Mouse (Mus musculus) lung, postnatal 0 days (tissue): Measurements from ENCODE around the gene Aldh3a2. TPM values are rescaled to one million over a fixed set of nuclear protein-coding genes. Genes with fewer than 3 reads are reported as not detected.
"Not testable (repeated sequence)": the region's sequence is repeated elsewhere in the genome, so short reads cannot be mapped to it uniquely, and the experiment has no call there.

Experiments
- ATAC-seq: fragments of 200-750 bp; cut with Nextera tagmentation; 2 replicates; pipeline ENCODE4 v1.8.0; 2017; ENCODE audit warnings: moderate library complexity
- DNase-seq: peaks from one replicate; pipeline ENCODE4 v3.0.0-alpha.2; 2016; ENCODE audit warnings: low spot score
- H3K27ac ChIP-seq: fragments of 300-500 bp; sonication (generic); 2 replicates; pipeline ENCODE4 v1.5.1; 2014; ENCODE audit warnings: antibody characterized with exemption, mild to moderate bottlenecking, low read length, mixed read lengths
- H3K27me3 ChIP-seq: fragments of 300-500 bp; sonication (generic); replicated peaks from 2 replicates; pipeline ENCODE4 v1.6.1; 2014; ENCODE audit warnings: low read length, mixed read lengths; ENCODE audit not compliant: insufficient read depth
- H3K36me3 ChIP-seq: fragments of 300-500 bp; sonication (generic); 2 replicates; pipeline ENCODE4 v1.6.1; 2014; ENCODE audit warnings: low read length, mixed read lengths; ENCODE audit not compliant: insufficient read depth
- H3K4me1 ChIP-seq: fragments of 300-500 bp; sonication (generic); 2 replicates; pipeline ENCODE4 v1.6.1; 2014; ENCODE audit warnings: antibody characterized with exemption, low read depth, low read length, mixed read lengths; ENCODE audit not compliant: insufficient read depth
- H3K4me2 ChIP-seq: fragments of 300-500 bp; sonication (generic); replicated peaks from 2 replicates; pipeline ENCODE4 v1.6.1; 2014; ENCODE audit warnings: low read depth, mild to moderate bottlenecking, low read length, moderate library complexity, mixed read lengths
- H3K4me3 ChIP-seq: fragments of 300-500 bp; sonication (generic); 2 replicates; pipeline ENCODE4 v1.5.1; 2014; ENCODE audit warnings: low read depth, low read length
- H3K9ac ChIP-seq: fragments of 300-500 bp; sonication (generic); replicated peaks from 2 replicates; pipeline ENCODE4 v1.6.1; 2014; ENCODE audit warnings: low read depth, mild to moderate bottlenecking
- H3K9me3 ChIP-seq: fragments of 300-500 bp; sonication (generic); 2 replicates; pipeline ENCODE4 v1.6.1; 2016; ENCODE audit warnings: low read length, mixed read lengths
- CTCF ChIP-seq: IDR thresholded peaks from 2 replicates; pipeline ENCODE4 v1.5.1; 2016; ENCODE audit warnings: antibody characterized with exemption, mild to moderate bottlenecking
- EP300 ChIP-seq: IDR thresholded peaks from 2 replicates; pipeline ENCODE4 v1.6.1; 2016; ENCODE audit warnings: antibody characterized with exemption, mild to moderate bottlenecking, control low read depth
- WGBS: fragments of 180-500 bp; shearing (Covaris S2); extraction: QIAGEN DNeasy Blood & Tissue Kit; methylation state at CpG from one replicate; pipeline ENCODE4 v1.1.7; 2014; 5-methylcytosine and 5-hydroxymethylcytosine counted together
- polyA plus RNA-seq: library from polyadenylated mRNA; unstranded; fragments of >200 nt; fragmentation: Nextera tagmentation; extraction: Ambion mirVana; gene quantifications from 2 replicates; pipeline ENCODE4 v1.2.1, GENCODE M21; 2015

The Aldh3a2 gene
- polyA plus RNA-seq, 1 experiment from 2014 or later = 68.4 TPM

GRCm38 (mm10) chr11:61175778-61176177 is 91.5 kb downstream of the Aldh3a2 start:
- 71% methylated on average over 5 of the region's 5 CpGs for WGBS
- ATAC-seq = no peak
- Histone ChIP-seq H3K4me1 (no peaks in the 10 kb centered on the region), H3K9ac (no peak overlapping the region), H3K9me3 (no peaks in the 10 kb centered on the region), H3K27me3 (no peaks in the 10 kb centered on the region), H3K36me3 (no peaks in the 10 kb centered on the region), H3K4me2 (no peak overlapping the region), H3K27ac (no peak overlapping the region), H3K4me3 (no peak overlapping the region)
- no peak for DNase-seq
- TF ChIP-seq EP300 (no peak), CTCF (no peak)

DNA sequence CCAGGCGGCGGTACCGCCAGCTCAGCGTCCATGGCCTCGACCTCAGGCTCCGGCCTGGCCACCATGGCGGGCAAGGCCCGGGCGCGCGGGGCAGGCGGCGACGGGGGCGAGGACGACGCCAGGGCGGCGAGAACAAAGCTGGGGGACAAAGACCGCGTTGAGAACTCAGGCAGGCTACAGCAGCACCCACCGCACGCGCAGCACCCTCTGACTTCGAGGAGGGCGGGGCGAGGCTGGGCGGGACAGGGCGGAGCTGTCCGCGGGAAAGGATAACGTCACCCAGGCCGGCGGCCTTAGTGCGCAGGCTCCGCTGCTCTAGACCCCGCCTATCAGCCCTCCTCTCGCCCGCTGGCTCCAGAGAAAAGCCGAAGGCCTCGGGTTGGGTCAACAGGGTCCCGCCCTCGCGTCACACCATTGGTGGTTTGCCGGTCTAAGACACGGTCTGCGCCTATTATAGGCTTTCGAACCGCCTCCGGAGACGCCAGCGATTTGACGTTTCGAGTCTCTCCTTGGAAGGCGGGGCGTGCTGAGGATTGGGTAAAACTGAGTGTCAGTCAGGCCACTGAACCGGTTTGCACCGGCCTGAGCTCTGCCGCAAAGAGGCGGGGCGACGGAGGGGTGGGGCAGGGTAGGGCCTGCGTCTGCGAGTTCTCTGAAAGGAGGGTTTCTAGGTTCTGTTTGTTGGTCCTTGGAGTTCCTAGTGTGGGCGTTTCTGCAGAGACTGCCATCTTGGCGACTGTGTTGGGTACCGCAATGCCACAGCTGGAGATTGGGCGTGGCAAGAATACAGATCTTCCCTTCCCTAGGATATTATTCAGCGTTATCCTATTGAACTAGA is 92.2 kb downstream of the Aldh3a2 start, which contains the start of gene Usp22:
Usp22 (minus strand) TSS at position 235 of the 838 bp plus-strand sequence.
- H3K4me2 ChIP-seq = peak within 1 kb of the TSS; percentile 91
- peak within 1 kb of the TSS; percentile 97 for H3K4me3 ChIP-seq
- DNase-seq (peak; percentile 100), ATAC-seq (peak; percentile 98)
- H3K27ac ChIP-seq = peak within 1 kb of the TSS; percentile 98
- peak within 1 kb of the TSS; percentile 96 for H3K9ac ChIP-seq
- TF ChIP-seq EP300 (no peak), CTCF (peak; percentile 31; the same call in 1 of the 2 replicates)
- WGBS = 0% methylated on average over 67 of the region's 69 CpGs
- no peaks in the 10 kb centered on the region for H3K27me3 ChIP-seq
- H3K36me3 ChIP-seq = no peaks in the 10 kb centered on the region
- H3K9me3 ChIP-seq = no peaks in the 10 kb centered on the region
- no peaks in the 10 kb centered on the region for H3K4me1 ChIP-seq

- Histone ChIP-seq H3K9ac (peak overlapping the region; percentile 96), H3K27me3 (no peaks in the 10 kb centered on the region), H3K4me3 (peak overlapping the region; percentile 97), H3K4me1 (no peaks in the 10 kb centered on the region), H3K9me3 (no peaks in the 10 kb centered on the region), H3K27ac (peak overlapping the region; percentile 98), H3K4me2 (peak overlapping the region; percentile 91), H3K36me3 (no peaks in the 10 kb centered on the region)
- peak; percentile 20 for ATAC-seq
- peak; percentile 71 for TF ChIP-seq CTCF
- no peak for TF ChIP-seq EP300
- WGBS = 3% methylated on average over 28 of the region's 28 CpGs
- DNase-seq = peak; percentile 83
Measured at GRCm38 (mm10) chr11:61174291-61174820, 92.9 kb downstream of the Aldh3a2 start.

DNA sequence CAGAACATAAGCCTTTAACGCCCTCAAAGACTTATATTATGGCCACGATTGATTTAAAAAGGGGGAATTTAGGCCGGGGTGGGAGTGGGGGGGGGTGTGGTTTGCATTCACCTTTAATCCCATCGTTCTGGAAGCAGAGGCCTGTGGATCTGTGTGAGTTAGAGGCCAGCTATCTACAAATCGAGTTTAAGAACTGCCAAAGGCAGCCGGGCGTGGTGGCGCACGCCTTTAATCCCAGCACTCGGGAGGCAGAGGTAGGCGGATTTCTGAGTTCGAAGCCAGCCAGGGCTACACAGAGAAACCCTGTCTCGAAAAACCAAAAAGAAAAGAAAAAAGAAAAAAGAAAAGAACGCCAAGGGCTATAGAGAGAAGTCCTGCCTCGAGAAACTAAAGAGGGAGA is 93.8 kb downstream of the Aldh3a2 start:
- not testable (repeated sequence) for H3K9me3 ChIP-seq, H3K36me3 ChIP-seq, H3K4me1 ChIP-seq, H3K9ac ChIP-seq, ATAC-seq, DNase-seq, H3K27me3 ChIP-seq, H3K27ac ChIP-seq
- peak overlapping the region; percentile 97; the same call in 1 of the 2 replicates for H3K4me3 ChIP-seq
- peak overlapping the region; percentile 91 for H3K4me2 ChIP-seq
- WGBS = 31% methylated on average over 15 of the region's 15 CpGs

Other genes with a start within 250 kb of the Aldh3a2 start
- 0.33 and 0.61 TPM in 2 replicates for gene Kcnj12, start 244.9 kb downstream of the Aldh3a2 start, polyA plus RNA-seq
- 8.5 and 10.8 TPM in 2 replicates for gene Tnfrsf13b, start 140.7 kb downstream of the Aldh3a2 start, polyA plus RNA-seq
- gene Usp22, start 92.4 kb downstream of the Aldh3a2 start, polyA plus RNA-seq = 38.4 and 39.9 TPM in 2 replicates
- 7.3 and 7.8 TPM in 2 replicates for gene Aldh3a1, start 59.9 kb downstream of the Aldh3a2 start, polyA plus RNA-seq
- 0.19 and 0.20 TPM in 2 replicates for gene Slc47a2, start 75.4 kb upstream of the Aldh3a2 start, polyA plus RNA-seq
- gene Slc47a1, start 110.9 kb upstream of the Aldh3a2 start, polyA plus RNA-seq = 2.9 and 3.0 TPM in 2 replicates
- gene Rnf112, start 186.7 kb upstream of the Aldh3a2 start, polyA plus RNA-seq = 0.24 and 0.32 TPM in 2 replicates
- 2,152 and 2,309 TPM in 2 replicates for gene Mfap4, start 218.0 kb upstream of the Aldh3a2 start, polyA plus RNA-seq
- 36.2 and 39.5 TPM in 2 replicates for gene Mapk7, start 226.9 kb upstream of the Aldh3a2 start, polyA plus RNA-seq
- gene B9d1, start 237.7 kb upstream of the Aldh3a2 start, polyA plus RNA-seq = 16.8 and 17.1 TPM in 2 replicates